Mouse (Mus musculus) liver, embryonic 11.5 days (tissue): ENCODE measurements around the gene Sdf4. TPM values are rescaled to one million over a fixed set of nuclear protein-coding genes. Genes with fewer than 3 reads are reported as not detected.
A peak's percentile ranks its signal among the peaks of the same experiment; 100 is the strongest.

Source experiments
- microRNA counts: library from miRNA; unstranded; fragments of <30 nt; microRNA quantifications from one replicate; lab custom pipeline; 2015
- microRNA-seq: library from miRNA; unstranded; fragments of <30 nt; microRNA quantifications from one replicate; pipeline ENCODE4, GENCODE M21; 2017; ENCODE audit warnings: borderline number of aligned reads
- polyA plus RNA-seq: library from polyadenylated mRNA; unstranded; fragments of >200 nt; fragmentation: Nextera tagmentation; extraction: Ambion mirVana; gene quantifications from 2 replicates; pipeline ENCODE4 v1.2.1, GENCODE M21; 2014

Gene Sdf4
- polyA plus RNA-seq, 1 experiment from 2014 or later: 130 TPM

MicroRNAs encoded within 50 kb of the gene (microRNA counts, 519-probe panel; counts per million panel counts)
- 2,155 counts per million, percentile 5 among the panel's probes with 10 or more counts for microRNA mmu-miR-200a (lab: Ali Mortazavi, UCI)
- microRNA mmu-miR-200b (lab: Ali Mortazavi, UCI): 4,474 counts per million, percentile 32 among the panel's probes with 10 or more counts
- microRNA mmu-miR-429 (lab: Ali Mortazavi, UCI): 5,087 counts per million, percentile 44 among the panel's probes with 10 or more counts

Small RNAs within 50 kb of the gene (microRNA-seq; reads per million reads assigned to microRNA genes)
- gene Mir200a (202 reads per million, percentile 56 among the genes with 10 or more reads in this experiment), gene Mir200b (1,042 reads per million, percentile 72 among the genes with 10 or more reads in this experiment), gene Mir429 (1,853 reads per million, percentile 79 among the genes with 10 or more reads in this experiment)

Other genes with a start within 250 kb of the Sdf4 start
- 156 and 161 TPM in 2 replicates for gene Atad3a, start 231.8 kb upstream of the Sdf4 start, polyA plus RNA-seq
- 1.2 and 1.3 TPM in 2 replicates for gene Vwa1, start 218.2 kb upstream of the Sdf4 start, polyA plus RNA-seq
- 0.25 and 0.39 TPM in 2 replicates for gene Tmem88b, start 207.0 kb upstream of the Sdf4 start, polyA plus RNA-seq
- not detected in 2 replicates for gene Ankrd65, start 202.4 kb upstream of the Sdf4 start, polyA plus RNA-seq
- gene Mrpl20, start 190.0 kb upstream of the Sdf4 start, polyA plus RNA-seq: 312 and 326 TPM in 2 replicates
- 132 and 140 TPM in 2 replicates for gene Ccnl2, start 180.4 kb upstream of the Sdf4 start, polyA plus RNA-seq
- gene Aurkaip1, start 161.6 kb upstream of the Sdf4 start, polyA plus RNA-seq: 199 and 212 TPM in 2 replicates
- 14.9 and 16.6 TPM in 2 replicates for gene Mxra8, start 153.2 kb upstream of the Sdf4 start, polyA plus RNA-seq
- 7.0 and 11.0 TPM in 2 replicates for gene Dvl1, start 145.5 kb upstream of the Sdf4 start, polyA plus RNA-seq
- 0.22 and 0.26 TPM in 2 replicates for gene Tas1r3, start 129.5 kb upstream of the Sdf4 start, polyA plus RNA-seq
- 16.4 and 16.9 TPM in 2 replicates for gene Cptp, start 123.4 kb upstream of the Sdf4 start, polyA plus RNA-seq
- 79.3 and 86.8 TPM in 2 replicates for gene Ints11, start 123.3 kb upstream of the Sdf4 start, polyA plus RNA-seq
- gene Pusl1, start 101.1 kb upstream of the Sdf4 start, polyA plus RNA-seq: 48.5 and 49.1 TPM in 2 replicates
- gene Acap3, start 101.0 kb upstream of the Sdf4 start, polyA plus RNA-seq: 16.1 and 17.9 TPM in 2 replicates
- 123 TPM in 2 replicates for gene Ube2j2, start 49.0 kb upstream of the Sdf4 start, polyA plus RNA-seq
- 56.9 and 59.0 TPM in 2 replicates for gene C1qtnf12, start 30.6 kb upstream of the Sdf4 start, polyA plus RNA-seq
- gene B3galt6, start 223 bp upstream of the Sdf4 start, polyA plus RNA-seq: 12.1 and 13.0 TPM in 2 replicates
- 0.85 TPM in 1 of 2 replicates, not detected in the other for gene Tnfrsf4, start 21.0 kb downstream of the Sdf4 start, polyA plus RNA-seq
- 0.92 and 1.0 TPM in 2 replicates for gene Tnfrsf18, start 33.3 kb downstream of the Sdf4 start, polyA plus RNA-seq
- 0.12 and 0.56 TPM in 2 replicates for gene Ttll10, start 66.5 kb downstream of the Sdf4 start, polyA plus RNA-seq
- gene 9430015G10Rik, start 117.1 kb downstream of the Sdf4 start, polyA plus RNA-seq: 34.5 and 39.4 TPM in 2 replicates
- 0.16 and 0.30 TPM in 2 replicates for gene Rnf223, start 137.6 kb downstream of the Sdf4 start, polyA plus RNA-seq
- 31.6 and 35.5 TPM in 2 replicates for gene Agrn, start 204.6 kb downstream of the Sdf4 start, polyA plus RNA-seq
- gene Isg15, start 207.9 kb downstream of the Sdf4 start, polyA plus RNA-seq: 0.47 and 0.51 TPM in 2 replicates
- gene AW011738, start 210.4 kb downstream of the Sdf4 start, polyA plus RNA-seq: 0.08 and 0.73 TPM in 2 replicates
- 0.25 TPM in 2 replicates for gene Perm1, start 223.0 kb downstream of the Sdf4 start, polyA plus RNA-seq
- gene Plekhn1, start 242.0 kb downstream of the Sdf4 start, polyA plus RNA-seq: 9.1 and 11.8 TPM in 2 replicates
- 152 and 155 TPM in 2 replicates for gene Noc2l, start 243.1 kb downstream of the Sdf4 start, polyA plus RNA-seq